Mouse (Mus musculus) inflammation-experienced regulatory T-cells, adult 16 weeks (primary cell): ENCODE measurements around the gene Dennd4a. TPM values are rescaled to one million over a fixed set of nuclear protein-coding genes. Genes with fewer than 3 reads are reported as not detected.

Experiments
- polyA plus RNA-seq: library from polyadenylated mRNA; unstranded; fragments of 100-300 nt; shearing (Covaris generic); gene quantifications from one replicate; pipeline ENCODE4 v1.2.1, GENCODE M21; 2017

Dennd4a gene
- 32.6 TPM for polyA plus RNA-seq

GRCm38 (mm10) chr9:64810822-64811537 lies at the start of gene Dennd4a:
Dennd4a (plus strand) TSS chr9:64811340.

DNA sequence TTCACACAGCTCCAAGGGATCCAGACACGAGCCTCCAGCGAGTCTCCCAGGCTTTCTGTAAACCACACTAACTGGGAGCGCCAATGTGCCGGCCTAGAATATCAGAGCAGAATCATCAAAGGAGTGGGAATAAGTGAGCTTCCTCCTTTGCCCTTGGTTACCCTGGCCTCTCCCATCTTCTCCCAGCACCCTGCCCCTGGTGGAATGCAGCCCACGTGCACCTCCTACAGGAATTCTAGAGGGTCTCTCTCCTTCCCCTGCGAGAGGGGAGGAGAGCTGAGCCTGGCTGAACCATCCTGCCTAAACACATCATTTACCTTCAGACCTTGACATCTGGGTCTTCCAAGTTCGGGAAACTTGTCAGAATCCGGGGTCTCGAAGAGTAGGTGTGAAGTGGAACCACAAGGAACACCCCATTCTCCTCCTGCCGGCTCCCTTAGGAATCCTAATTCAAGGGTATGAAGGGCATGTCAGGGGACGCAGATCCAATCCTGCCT lies 140.1 kb downstream of the Dennd4a start, which contains the start of gene Slc24a1:
TSS of gene Slc24a1 (minus strand) at position 447 of the 497 bp plus-strand sequence.

DNA sequence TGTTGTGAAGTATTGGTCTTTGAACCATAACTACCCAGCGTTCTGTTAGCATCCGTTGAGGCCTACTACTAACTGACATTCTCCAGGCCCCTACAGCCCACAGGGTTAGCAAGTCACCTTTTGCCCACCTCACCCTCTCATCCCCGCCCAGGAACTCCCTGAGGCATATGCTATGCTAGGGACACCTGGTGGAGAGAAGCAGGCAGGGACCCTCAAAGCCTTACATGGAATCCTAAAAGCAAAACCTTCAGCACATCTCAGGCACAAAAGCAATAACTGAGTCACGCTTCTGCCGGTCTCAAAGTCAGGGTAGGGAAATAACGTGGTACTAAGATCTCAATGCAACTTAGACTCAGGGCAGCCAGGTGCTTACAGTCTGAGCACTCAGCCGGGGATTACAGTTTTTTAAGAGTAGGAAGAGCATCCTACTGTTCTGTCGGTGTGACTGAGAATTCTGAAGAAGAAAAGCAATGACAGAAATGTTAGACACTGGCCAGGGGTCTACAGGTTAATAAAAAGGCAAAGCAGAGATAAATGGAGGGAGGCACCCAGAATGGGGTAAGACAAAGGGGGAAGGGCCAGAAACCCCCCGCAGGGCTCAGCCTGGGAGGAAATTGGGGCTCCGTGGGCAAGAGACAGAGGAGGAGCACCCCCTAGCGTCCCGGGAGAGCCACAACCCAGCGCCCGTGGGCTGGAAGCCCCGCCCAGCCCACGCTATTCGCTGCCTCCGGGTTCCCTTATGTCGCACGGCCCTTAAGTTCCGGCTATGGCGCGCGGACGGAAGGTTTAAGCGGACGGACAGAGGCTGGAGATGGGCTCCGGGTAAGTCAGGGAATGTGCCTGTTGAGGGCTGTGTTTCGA lies 149.2 kb downstream of the Dennd4a start, which contains the start of gene Ints14:
TSS of gene Ints14 (plus strand) at position 789 of the 861 bp plus-strand sequence.

Other genes with a start within 250 kb of the Dennd4a start
- gene Rab11a, start 73.6 kb upstream of the Dennd4a start, polyA plus RNA-seq: 290 TPM
- gene Slc24a1, start 140.3 kb downstream of the Dennd4a start, polyA plus RNA-seq: not detected
- 53.2 TPM for gene Ints14, start 149.6 kb downstream of the Dennd4a start, polyA plus RNA-seq
- 236 TPM for gene Hacd3, start 210.4 kb downstream of the Dennd4a start, polyA plus RNA-seq
- 49.5 TPM for gene Dpp8, start 221.1 kb downstream of the Dennd4a start, polyA plus RNA-seq